Mouse (Mus musculus) embryonic facial prominence, embryonic 11.5 days (tissue): ENCODE measurements around the gene Yaf2. TPM values are rescaled to one million over a fixed set of nuclear protein-coding genes. Genes with fewer than 3 reads are reported as not detected.

ENCODE experiments used
- ATAC-seq: fragments of 200-750 bp; cut with Nextera tagmentation; replicated peaks from 2 replicates; pipeline ENCODE4 v1.8.0; 2017; ENCODE audit warnings: low read depth; ENCODE audit not compliant: insufficient number of reproducible peaks, low FRiP score, low TSS enrichment
- DNase-seq: peaks from one replicate; pipeline ENCODE4 v3.0.0-alpha.2; 2015; ENCODE audit warnings: low spot score
- H3K27ac ChIP-seq: fragments of 300-500 bp; sonication (generic); replicated peaks from 2 replicates; pipeline ENCODE4 v1.5.1; 2014; ENCODE audit warnings: mild to moderate bottlenecking, low read depth, low read length, control low read depth
- H3K27me3 ChIP-seq: fragments of 300-500 bp; sonication (generic); 2 replicates; pipeline ENCODE4 v1.6.1; 2014; ENCODE audit warnings: mild to moderate bottlenecking, low read length, moderate library complexity, mixed read lengths; ENCODE audit not compliant: control insufficient read depth, insufficient read depth
- H3K36me3 ChIP-seq: fragments of 300-500 bp; sonication (generic); replicated peaks from 2 replicates; pipeline ENCODE4 v1.6.1; 2014; ENCODE audit warnings: low read depth, mild to moderate bottlenecking, low read length, moderate library complexity, mixed read lengths; ENCODE audit not compliant: control insufficient read depth, insufficient read depth
- H3K4me1 ChIP-seq: fragments of 300-500 bp; sonication (generic); 2 replicates; pipeline ENCODE4 v1.6.1; 2014; ENCODE audit warnings: low read length, mixed read lengths; ENCODE audit not compliant: control insufficient read depth, insufficient read depth
- H3K4me2 ChIP-seq: fragments of 300-500 bp; sonication (generic); 2 replicates; pipeline ENCODE4 v1.6.1; 2014; ENCODE audit warnings: low read depth, mild to moderate bottlenecking, control low read depth, low read length, moderate library complexity
- H3K4me3 ChIP-seq: fragments of 300-500 bp; sonication (generic); 2 replicates; pipeline ENCODE4 v1.5.1; 2014; ENCODE audit warnings: low read depth, low read length, control low read depth
- H3K9ac ChIP-seq: fragments of 300-500 bp; sonication (generic); replicated peaks from 2 replicates; pipeline ENCODE4 v1.6.1; 2014; ENCODE audit warnings: mild to moderate bottlenecking, control low read depth, low read length
- H3K9me3 ChIP-seq: fragments of 300-500 bp; sonication (generic); replicated peaks from 2 replicates; pipeline ENCODE4 v1.6.1; 2016; ENCODE audit warnings: mild to moderate bottlenecking, low read length, inconsistent platforms, mixed read lengths; ENCODE audit not compliant: control insufficient read depth
- WGBS: fragments of 180-500 bp; shearing (Covaris S2); extraction: QIAGEN DNeasy Blood & Tissue Kit; methylation state at CpG from one replicate; pipeline ENCODE4 v1.1.7; 2014; 5-methylcytosine and 5-hydroxymethylcytosine counted together
- polyA plus RNA-seq: library from polyadenylated mRNA; unstranded; fragments of >200 nt; fragmentation: Nextera tagmentation; extraction: Ambion mirVana; gene quantifications from 2 replicates; pipeline ENCODE4 v1.2.1, GENCODE M21; 2014

Gene Yaf2
- polyA plus RNA-seq, 1 experiment from 2014 or later = 107 TPM

- no peaks in the 10 kb centered on the region for H3K4me1 ChIP-seq
- H3K27ac ChIP-seq = no peak overlapping the region
- ATAC-seq (no peak), DNase-seq (no peak)
- WGBS = 82% methylated on average over 9 of the region's 9 CpGs
- no peaks in the 10 kb centered on the region for H3K27me3 ChIP-seq
- no peak overlapping the region for H3K4me3 ChIP-seq
- H3K36me3 ChIP-seq = no peaks in the 10 kb centered on the region
- no peak overlapping the region for H3K9ac ChIP-seq
- H3K4me2 ChIP-seq = no peak overlapping the region
- H3K9me3 ChIP-seq = no peaks in the 10 kb centered on the region
Measured at GRCm38 (mm10) chr15:93270289-93270855, 66.4 kb downstream of the Yaf2 start.

GRCm38 (mm10) chr15:93269572-93269971 lies 67.2 kb downstream of the Yaf2 start:
- Histone ChIP-seq H3K4me2 (no peak overlapping the region), H3K4me3 (no peak overlapping the region), H3K9ac (no peak overlapping the region), H3K27ac (no peak overlapping the region), H3K9me3 (no peaks in the 10 kb centered on the region), H3K4me1 (no peaks in the 10 kb centered on the region), H3K36me3 (no peaks in the 10 kb centered on the region), H3K27me3 (no peaks in the 10 kb centered on the region)
- DNase-seq (no peak), ATAC-seq (no peak)
- 96% methylated on average over 7 of the region's 7 CpGs for WGBS

- DNase-seq = no peak
- no peaks in the 10 kb centered on the region for H3K9me3 ChIP-seq
Measured at GRCm38 (mm10) chr15:93268001-93268400, 68.7 kb downstream of the Yaf2 start.

GRCm38 (mm10) chr15:93267479-93267878 lies 69.3 kb downstream of the Yaf2 start:
- no peaks in the 10 kb centered on the region for H3K36me3 ChIP-seq
- no peaks in the 10 kb centered on the region for H3K4me1 ChIP-seq
- 71% methylated on average over 8 of the region's 8 CpGs for WGBS
- H3K4me3 ChIP-seq = no peak overlapping the region
- ATAC-seq (no peak), DNase-seq (no peak)
- H3K4me2 ChIP-seq = no peak overlapping the region
- no peaks in the 10 kb centered on the region for H3K27me3 ChIP-seq
- no peaks in the 10 kb centered on the region for H3K9me3 ChIP-seq
- H3K9ac ChIP-seq = no peak overlapping the region
- no peak overlapping the region for H3K27ac ChIP-seq

More at GRCm38 (mm10) chr15:93268001-93268400, 68.7 kb downstream of the Yaf2 start:
- no peaks in the 10 kb centered on the region for H3K36me3 ChIP-seq
- ATAC-seq = no peak
- no peaks in the 10 kb centered on the region for H3K27me3 ChIP-seq
- H3K4me2 ChIP-seq = no peak overlapping the region
- no peaks in the 10 kb centered on the region for H3K4me1 ChIP-seq
- no peak overlapping the region for H3K27ac ChIP-seq
- H3K4me3 ChIP-seq = no peak overlapping the region
- 89% methylated on average over 1 of the region's 1 CpGs for WGBS
- no peak overlapping the region for H3K9ac ChIP-seq

- no peak for DNase-seq
- H3K27me3 ChIP-seq = no peaks in the 10 kb centered on the region
- no peaks in the 10 kb centered on the region for H3K4me1 ChIP-seq
- H3K4me3 ChIP-seq = no peak overlapping the region
- H3K27ac ChIP-seq = no peak overlapping the region
- WGBS = 77% methylated on average over 16 of the region's 16 CpGs
- no peaks in the 10 kb centered on the region for H3K9me3 ChIP-seq
- H3K9ac ChIP-seq = no peak overlapping the region
- no peak overlapping the region for H3K4me2 ChIP-seq
- H3K36me3 ChIP-seq = no peaks in the 10 kb centered on the region
- ATAC-seq = no peak
Measured at GRCm38 (mm10) chr15:93266361-93266760, 70.4 kb downstream of the Yaf2 start.

- Histone ChIP-seq H3K9ac (no peak overlapping the region), H3K4me2 (no peak overlapping the region), H3K9me3 (no peaks in the 10 kb centered on the region), H3K36me3 (no peaks in the 10 kb centered on the region), H3K4me1 (no peaks in the 10 kb centered on the region), H3K4me3 (no peak overlapping the region), H3K27me3 (no peaks in the 10 kb centered on the region), H3K27ac (no peak overlapping the region)
- ATAC-seq (no peak), DNase-seq (no peak)
- WGBS = 64% methylated on average over 2 of the region's 2 CpGs
Measured at GRCm38 (mm10) chr15:93265728-93266127, 71.0 kb downstream of the Yaf2 start.

- DNase-seq = no peak
- 84% methylated on average over 3 of the region's 3 CpGs for WGBS
- H3K4me3 ChIP-seq = no peak overlapping the region
Measured at GRCm38 (mm10) chr15:93265231-93265630, 71.5 kb downstream of the Yaf2 start.

GRCm38 (mm10) chr15:93264221-93264620 lies 72.5 kb downstream of the Yaf2 start:
- Histone ChIP-seq H3K9ac (no peak overlapping the region), H3K36me3 (no peaks in the 10 kb centered on the region), H3K9me3 (no peaks in the 10 kb centered on the region), H3K27ac (no peak overlapping the region), H3K27me3 (no peaks in the 10 kb centered on the region), H3K4me3 (no peak overlapping the region), H3K4me1 (no peaks in the 10 kb centered on the region), H3K4me2 (no peak overlapping the region)
- WGBS = 91% methylated on average over 3 of the region's 3 CpGs
- ATAC-seq = no peak
- no peak for DNase-seq

More at GRCm38 (mm10) chr15:93265231-93265630, 71.5 kb downstream of the Yaf2 start:
- H3K9ac ChIP-seq = no peak overlapping the region
- no peaks in the 10 kb centered on the region for H3K9me3 ChIP-seq
- no peaks in the 10 kb centered on the region for H3K4me1 ChIP-seq
- no peak overlapping the region for H3K27ac ChIP-seq
- H3K4me2 ChIP-seq = no peak overlapping the region
- no peaks in the 10 kb centered on the region for H3K36me3 ChIP-seq
- no peak; the same call in 1 of the 2 replicates for ATAC-seq
- H3K27me3 ChIP-seq = no peaks in the 10 kb centered on the region
